Mouse (Mus musculus) ES-E14 (cell line): Measurements from ENCODE around the gene Rfx6.

Source experiments
- CHD2 ChIP-seq: IDR thresholded peaks from 2 replicates; pipeline ENCODE4 v1.6.1; 2014; ENCODE audit warnings: mild to moderate bottlenecking, low read depth, low read length, inconsistent platforms
- HCFC1 ChIP-seq: IDR thresholded peaks from 2 replicates; pipeline ENCODE4 v1.6.1; 2012; ENCODE audit warnings: low read length, inconsistent platforms, borderline replicate concordance; ENCODE audit not compliant: insufficient read depth
- MAFK ChIP-seq: IDR thresholded peaks from 2 replicates; pipeline ENCODE4 v1.6.1; 2014; ENCODE audit warnings: mild to moderate bottlenecking, low read depth, low read length, inconsistent platforms; ENCODE audit not compliant: insufficient read depth
- ZC3H11A ChIP-seq: IDR thresholded peaks from 2 replicates; pipeline ENCODE4 v1.6.1; 2012; ENCODE audit warnings: low read depth, mild to moderate bottlenecking, inconsistent platforms, low read length, borderline replicate concordance
- ZNF384 ChIP-seq: IDR thresholded peaks from 2 replicates; pipeline ENCODE4 v1.6.1; 2012; ENCODE audit warnings: low read depth, low read length, inconsistent platforms

DNA sequence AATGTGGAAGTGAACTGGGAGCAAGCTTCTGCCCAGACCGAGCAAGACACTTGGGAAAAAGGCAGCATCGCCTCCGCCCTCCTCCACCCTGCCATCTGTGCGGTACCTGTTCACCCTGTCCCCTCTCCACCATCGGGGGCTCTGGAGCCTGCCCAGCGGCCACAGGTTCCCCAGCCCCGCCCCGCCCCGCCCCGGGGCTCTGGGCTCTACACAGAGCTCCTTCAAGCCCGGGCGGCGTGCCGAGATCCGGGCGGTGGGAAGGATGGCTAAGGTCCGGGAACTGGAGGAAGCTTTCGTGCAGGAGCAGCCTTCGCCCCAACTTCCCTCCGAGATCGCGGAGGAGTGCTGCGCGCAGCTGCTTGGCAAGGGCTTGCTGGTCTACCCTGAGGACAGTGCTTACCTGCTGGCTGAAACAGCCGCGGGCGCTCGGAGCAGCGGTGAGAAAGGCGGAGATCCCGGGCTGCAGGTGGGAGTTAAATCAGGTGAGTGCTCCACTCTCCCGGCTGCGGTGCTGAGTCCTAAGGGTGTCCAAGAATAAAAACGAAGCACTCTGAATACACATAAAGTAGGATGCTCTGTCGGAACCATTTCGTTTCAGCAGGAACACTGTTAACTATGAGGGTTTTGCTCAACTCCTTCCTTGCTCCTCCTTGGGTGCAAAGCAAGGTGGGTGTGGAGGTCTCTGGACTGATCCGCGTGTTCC, at the start of gene Rfx6:
- TF ChIP-seq ZC3H11A = no peak
- no peak for TF ChIP-seq CHD2
- TF ChIP-seq ZNF384 = no peak
- no peak for TF ChIP-seq MAFK
- TF ChIP-seq HCFC1 = no peak
